Mouse (Mus musculus): ENCODE data around the gene Defb42. TPM values are rescaled to one million over a fixed set of nuclear protein-coding genes. Genes with fewer than 3 reads are reported as not detected.

Defb42 gene
- polyA plus RNA-seq (2012; rRNA removed; ENCODE audit: low replicate concordance) = 0.67 and 3.6 TPM in 2 replicates

GRCm38 (mm10) chr14:63046691-63047090, at the start of gene Defb42:
Gene Defb42 (plus strand): TSS chr14:63046991.

GRCm38 (mm10) chr14:62997777-62998176, 49.0 kb upstream of the Defb42 start, which contains the start of gene Defb47:
Gene Defb47 (plus strand): TSS chr14:62998077.

GRCm38 (mm10) chr14:63011471-63011870, 35.3 kb upstream of the Defb42 start, which contains the start of gene Defb43:
Gene Defb43 (plus strand): TSS chr14:63011771.

GRCm38 (mm10) chr14:63049910-63050370, 3.1 kb downstream of the Defb42 start, which contains the start of gene Defb30:
Gene Defb30 (minus strand): TSS chr14:63049960.

Other genes with a start within 250 kb of the Defb42 start
- gene Wdfy2, start 209.3 kb upstream of the Defb42 start, polyA plus RNA-seq (2012; rRNA removed; ENCODE audit: low replicate concordance) = 9.6 and 14.3 TPM in 2 replicates
- gene Defb48, start 62.5 kb upstream of the Defb42 start, polyA plus RNA-seq (2012; rRNA removed; ENCODE audit: low replicate concordance) = 0.82 and 6.6 TPM in 2 replicates
- gene Defb47, start 48.9 kb upstream of the Defb42 start, polyA plus RNA-seq (2012; rRNA removed; ENCODE audit: low replicate concordance) = 3.1 TPM in 1 of 2 replicates, not detected in the other
- 1.0 TPM in 1 of 2 replicates, not detected in the other for gene Defb43, start 35.2 kb upstream of the Defb42 start, polyA plus RNA-seq (2012; rRNA removed; ENCODE audit: low replicate concordance)
- 0.46 TPM in 1 of 2 replicates, not detected in the other for gene Defb30, start 3.0 kb downstream of the Defb42 start, polyA plus RNA-seq (2012; rRNA removed; ENCODE audit: low replicate concordance)

Measured in subcutaneous adipose tissue, adult 2 months (tissue).